Comparison of ENCODE assay signal across 14 mouse cellular contexts in the genomic region with DNA sequence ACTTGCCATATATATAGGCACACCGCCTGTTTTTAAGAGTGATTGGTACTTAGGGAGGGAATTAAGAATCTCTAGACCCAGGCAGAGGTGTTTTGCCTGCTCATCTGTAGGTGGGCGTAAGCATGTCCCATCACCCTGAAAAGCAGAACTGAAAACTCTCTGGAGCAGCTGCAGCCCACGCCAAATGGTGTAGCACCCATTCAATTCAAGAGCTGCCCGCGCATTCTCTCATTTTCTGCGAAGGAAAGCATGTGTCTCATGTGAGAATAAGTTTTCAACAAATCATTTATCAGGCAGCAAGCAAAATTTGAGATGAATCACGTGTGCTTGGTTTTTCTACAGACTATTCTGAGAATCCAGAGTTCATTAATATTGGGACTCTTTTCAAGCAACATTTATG.
A peak's percentile ranks its signal among the peaks of the same experiment; 100 is the strongest.
DNase-seq lines count a peak whose midpoint lies in the region; ATAC-seq and TF ChIP-seq lines count a peak whose summit lies in the region.
"Had no signal": no experiment of that assay in that cellular context is flagged by ENCODE, and none has a peak within 500 bp of the region (broad histone marks: within the 10 kb centered on the region; RNA-seq: fewer than 3 reads in every experiment).

No protein-coding gene starts in this region.

- TF ChIP-seq CTCF in stomach, postnatal 0 days (IDR thresholded peaks at IDR 0.05; ENCODE audit: low read depth): no peak

- H3K4me2 ChIP-seq in hindbrain, embryonic 13.5 days: no peak overlapping the region
- H3K4me2 ChIP-seq in hindbrain, embryonic 16.5 days (ENCODE audit: low read length): no peak overlapping the region
- no peak overlapping the region for H3K4me2 ChIP-seq in stomach, embryonic 14.5 days (replicated peaks; ENCODE audit: low read depth, low read length)
- no peak overlapping the region for H3K4me2 ChIP-seq in stomach, postnatal 0 days (replicated peaks; ENCODE audit: low read depth)
- H3K4me2 ChIP-seq: kidney, embryonic 15.5 days had no signal

- H3K4me3 ChIP-seq in hindbrain, embryonic 13.5 days: no peak overlapping the region
- H3K4me3 ChIP-seq in hindbrain, embryonic 16.5 days (ENCODE audit: low read length): no peak overlapping the region
- no peak overlapping the region for H3K4me3 ChIP-seq in stomach, embryonic 14.5 days (ENCODE audit: low read depth, low read length)
- no peak overlapping the region for H3K4me3 ChIP-seq in stomach, postnatal 0 days (ENCODE audit: low read depth, low read length)
- H3K4me3 ChIP-seq: heart, adult 2 months; kidney, embryonic 15.5 days; limb, embryonic 10.5 days; myocyte had no signal

- H3K9ac ChIP-seq in hindbrain, embryonic 13.5 days: no peak overlapping the region
- no peak overlapping the region for H3K9ac ChIP-seq in hindbrain, embryonic 16.5 days (ENCODE audit: low read depth, low read length)
- H3K9ac ChIP-seq in stomach, embryonic 14.5 days (replicated peaks; ENCODE audit: low read depth, low read length): no peak overlapping the region
- no peak overlapping the region for H3K9ac ChIP-seq in stomach, postnatal 0 days (ENCODE audit: low read length)
- H3K9ac ChIP-seq: kidney, embryonic 15.5 days had no signal

- ATAC-seq in hindbrain, embryonic 13.5 days (ENCODE audit: low FRiP score): no peak
- no peak for ATAC-seq in hindbrain, embryonic 16.5 days
- ATAC-seq in stomach, embryonic 14.5 days (ENCODE audit: insufficient number of reproducible peaks, insufficient read depth, low FRiP score, low read depth): no peak
- no peak for ATAC-seq in stomach, postnatal 0 days (ENCODE audit: low FRiP score, low TSS enrichment)
- ATAC-seq: Patski had no signal

- WGBS in hindbrain, embryonic 13.5 days: 80% methylated on average over 7 of the region's 7 CpGs
- WGBS in hindbrain, embryonic 16.5 days: 68% methylated on average over 7 of the region's 7 CpGs
- 69% methylated on average over 7 of the region's 7 CpGs for WGBS in stomach, embryonic 14.5 days
- 53% methylated on average over 7 of the region's 7 CpGs for WGBS in stomach, postnatal 0 days

- no peaks in the 10 kb centered on the region for H3K27me3 ChIP-seq in hindbrain, embryonic 13.5 days
- no peaks in the 10 kb centered on the region for H3K27me3 ChIP-seq in hindbrain, embryonic 16.5 days (replicated peaks; ENCODE audit: control insufficient read depth, insufficient read depth, low read length)
- no peaks in the 10 kb centered on the region for H3K27me3 ChIP-seq in stomach, embryonic 14.5 days (ENCODE audit: control insufficient read depth, insufficient read depth, low read length)
- H3K27me3 ChIP-seq in stomach, postnatal 0 days (ENCODE audit: control insufficient read depth, insufficient read depth, low read length): no peaks in the 10 kb centered on the region
- H3K27me3 ChIP-seq: kidney, embryonic 15.5 days; Patski had no signal

- H3K9me3 ChIP-seq in hindbrain, embryonic 13.5 days: no peaks in the 10 kb centered on the region
- no peaks in the 10 kb centered on the region for H3K9me3 ChIP-seq in hindbrain, embryonic 16.5 days (ENCODE audit: control insufficient read depth, low read length)
- no peaks in the 10 kb centered on the region for H3K9me3 ChIP-seq in stomach, embryonic 14.5 days (ENCODE audit: control insufficient read depth, low read depth, low read length)
- no peaks in the 10 kb centered on the region for H3K9me3 ChIP-seq in stomach, postnatal 0 days (ENCODE audit: control insufficient read depth, low read length)
- H3K9me3 ChIP-seq: kidney, embryonic 15.5 days; limb, embryonic 10.5 days had no signal

- peak overlapping the region; percentile 30; the same call in 1 of the 2 replicates for H3K27ac ChIP-seq in hindbrain, embryonic 13.5 days
- no peak overlapping the region for H3K27ac ChIP-seq in hindbrain, embryonic 16.5 days (ENCODE audit: low read depth, low read length)
- peak overlapping the region; percentile 21; the same call in 1 of the 2 replicates for H3K27ac ChIP-seq in stomach, embryonic 14.5 days (ENCODE audit: low read length)
- H3K27ac ChIP-seq in stomach, postnatal 0 days (replicated peaks): no peak overlapping the region
- H3K27ac ChIP-seq: heart, adult 2 months; kidney, embryonic 15.5 days; limb, embryonic 10.5 days had no signal

- H3K36me3 ChIP-seq in hindbrain, embryonic 13.5 days: no peaks in the 10 kb centered on the region
- H3K36me3 ChIP-seq in hindbrain, embryonic 16.5 days (ENCODE audit: control insufficient read depth, insufficient read depth, low read length): peaks cover 3% of the 10 kb centered on the region; the same call in 1 of the 2 replicates
- no peaks in the 10 kb centered on the region; the same call in 1 of the 2 replicates for H3K36me3 ChIP-seq in stomach, embryonic 14.5 days (ENCODE audit: control insufficient read depth, insufficient read depth, low read length)
- H3K36me3 ChIP-seq in stomach, postnatal 0 days (ENCODE audit: control insufficient read depth, insufficient read depth, low read length): no peaks in the 10 kb centered on the region

- H3K4me1 ChIP-seq in hindbrain, embryonic 13.5 days (replicated peaks): peaks cover 37% of the 10 kb centered on the region
- peaks cover 8% of the 10 kb centered on the region for H3K4me1 ChIP-seq in hindbrain, embryonic 16.5 days (ENCODE audit: control insufficient read depth, insufficient read depth, low read depth, low read length)
- H3K4me1 ChIP-seq in stomach, embryonic 14.5 days (ENCODE audit: control insufficient read depth, insufficient read depth, low read length): peaks cover 18% of the 10 kb centered on the region
- no peaks in the 10 kb centered on the region for H3K4me1 ChIP-seq in stomach, postnatal 0 days (replicated peaks; ENCODE audit: control insufficient read depth, insufficient read depth)

- no peak for DNase-seq in stomach, postnatal 0 days (ENCODE audit: low spot score)
- DNase-seq in right cerebral cortex, adult 2 months (ENCODE audit: low spot score in 2 of 2): peak; percentile 69 to 72
- no peak for DNase-seq in retina, embryonic 14.5 days (ENCODE audit: low spot score)
- DNase-seq in cerebellum, postnatal 4 days (ENCODE audit: low spot score in 2 of 2): no peak
- DNase-seq in urinary bladder, postnatal 14 days (ENCODE audit: low spot score): no peak
- DNase-seq: cerebellum, postnatal 36 days had no signal

- TF ChIP-seq EP300 in stomach, postnatal 0 days (optimal IDR thresholded peaks at IDR 0.05): no peak

Comparison
In these comparisons a context has a peak if more than half of its experiments do, and no peak if none do; other contexts are left out.
1. H3K27ac ChIP-seq: peak in hindbrain, embryonic 13.5 days (single experiment) and stomach, embryonic 14.5 days (single experiment); none in hindbrain, embryonic 16.5 days (single experiment) and stomach, postnatal 0 days (single experiment).
2. DNase-seq: peak in right cerebral cortex, adult 2 months (2 of 2); none in stomach, postnatal 0 days (single experiment), retina, embryonic 14.5 days (single experiment), cerebellum, postnatal 4 days (0 of 2) and urinary bladder, postnatal 14 days (single experiment).